Mouse (Mus musculus) WW6 (cell line): ENCODE results near the gene Maml2.
A peak's percentile ranks its signal among the peaks of the same experiment; 100 is the strongest.

Experiments used
- DNase-seq: peaks from one replicate; pipeline ENCODE4 v3.0.0-alpha.2; 2013; ENCODE audit warnings: low read depth, low spot score

Gene Maml2

DNA sequence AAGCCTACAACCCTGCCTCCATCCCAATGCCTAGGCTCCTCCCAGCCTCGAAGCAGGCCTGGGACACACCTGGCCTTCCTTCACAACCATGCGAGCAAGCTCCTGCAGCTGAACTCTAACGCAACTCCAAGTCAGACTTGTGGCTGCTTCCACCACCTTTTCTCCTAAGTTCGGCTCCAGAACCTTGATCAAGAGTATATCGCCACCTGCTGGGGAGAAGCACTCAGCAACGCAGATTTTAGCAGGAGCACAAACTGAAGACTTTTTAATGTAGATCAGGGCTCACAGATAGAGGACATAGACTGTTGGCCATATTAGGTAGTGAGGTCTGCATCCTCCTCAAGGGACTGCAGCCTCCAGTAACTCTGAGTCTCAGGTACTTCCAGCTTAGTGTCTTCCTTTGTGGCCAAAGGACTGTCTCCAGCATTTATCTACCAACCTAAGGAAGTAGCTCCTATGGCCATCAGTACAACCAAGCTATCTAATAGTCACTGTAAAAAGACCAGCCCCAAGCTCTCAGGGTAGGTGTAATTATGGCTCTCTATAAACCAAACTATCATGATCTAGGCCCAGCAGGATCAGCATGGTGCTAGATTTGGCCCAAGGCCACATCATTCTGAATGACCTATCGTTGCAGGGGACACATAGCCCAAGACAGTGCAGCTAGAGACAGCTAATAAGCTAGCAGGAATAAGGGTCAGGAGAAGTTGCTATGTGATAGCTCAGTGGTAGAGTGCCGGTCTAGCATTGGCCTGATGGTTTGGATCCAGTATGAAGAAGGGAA, 418.8 kb downstream of the Maml2 start:
- peak; percentile 57 for DNase-seq

DNA sequence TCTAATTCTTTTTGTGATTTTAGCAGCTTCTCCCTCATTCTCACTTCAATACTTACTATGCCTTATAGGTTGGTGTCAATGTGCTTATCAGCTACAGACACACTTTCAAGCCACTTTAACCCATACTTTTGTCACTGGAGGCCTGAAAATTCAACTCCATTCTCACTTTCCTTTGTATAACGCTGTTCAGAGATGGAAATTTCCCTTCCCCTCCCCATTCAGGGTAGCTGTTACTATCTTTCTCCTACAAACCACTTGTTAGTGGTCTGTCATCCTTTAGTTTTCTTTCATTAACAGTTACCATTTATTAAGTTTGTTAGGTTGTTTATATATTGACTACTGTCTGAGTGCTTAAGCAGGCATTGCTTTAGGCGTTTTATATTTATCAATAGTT, 450.6 kb downstream of the Maml2 start, which contains the start of gene Mtmr2:
TSS of gene Mtmr2 (plus strand) at position 7 of the 394 bp plus-strand sequence.
- DNase-seq: no peak

DNA sequence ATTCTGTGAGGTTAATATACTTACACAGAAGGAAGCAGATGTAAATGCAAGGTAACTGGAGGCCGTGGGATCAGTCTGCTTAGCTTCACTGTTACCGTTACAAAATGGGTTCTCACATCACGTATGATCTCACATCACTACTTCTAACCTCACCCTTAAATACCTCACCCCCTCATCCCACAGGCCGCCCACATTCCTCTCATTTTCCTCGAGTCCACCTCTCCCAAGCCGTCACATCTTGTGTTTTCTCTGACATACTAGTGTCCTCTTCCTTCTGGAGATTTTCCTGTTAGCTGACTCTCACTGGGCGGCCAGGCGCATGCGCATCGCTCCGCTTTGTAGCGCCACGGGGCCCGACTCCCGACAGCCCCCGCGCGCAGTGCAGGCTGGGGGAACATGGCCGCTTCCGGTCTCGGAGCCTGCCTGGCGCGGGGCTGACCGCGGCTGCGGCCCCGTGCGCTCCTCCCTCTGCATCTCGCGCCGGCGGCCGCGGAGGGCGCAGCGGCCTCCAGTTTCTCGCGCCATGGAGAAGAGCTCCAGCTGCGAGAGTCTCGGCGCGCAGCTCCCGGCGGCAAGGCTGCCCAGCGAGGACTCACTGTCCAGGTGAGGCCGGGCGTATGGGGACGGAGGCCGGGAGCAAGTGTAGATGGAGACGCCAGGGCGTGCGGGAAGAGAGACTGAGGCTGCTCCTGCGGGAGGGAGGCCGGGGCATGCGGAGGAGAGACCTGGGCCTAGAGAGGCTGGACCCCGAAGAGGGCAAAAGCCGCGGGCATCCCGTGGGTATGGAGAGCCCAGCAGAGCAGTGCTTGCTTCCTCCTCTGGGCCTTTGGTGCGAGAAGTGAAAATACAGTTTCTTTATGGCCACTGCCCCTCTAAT, 451.3 kb downstream of the Maml2 start:
- DNase-seq: peak; percentile 67

DNA sequence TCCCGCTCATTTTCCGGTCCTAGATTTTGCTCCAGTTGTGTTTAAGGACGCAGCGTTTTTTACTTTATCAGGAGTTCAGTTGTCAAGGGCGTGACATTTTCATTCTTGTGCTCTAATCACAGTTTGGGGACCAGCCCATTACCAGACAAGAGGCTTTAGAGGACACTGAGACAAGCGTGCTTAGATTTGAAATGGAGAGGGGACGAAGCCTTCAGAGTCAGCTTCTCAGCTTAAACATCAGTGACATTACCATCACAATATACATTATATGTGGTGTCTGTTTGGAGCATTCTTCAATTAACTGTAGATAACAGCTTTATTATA, 451.9 kb downstream of the Maml2 start:
- DNase-seq: no peak

DNA sequence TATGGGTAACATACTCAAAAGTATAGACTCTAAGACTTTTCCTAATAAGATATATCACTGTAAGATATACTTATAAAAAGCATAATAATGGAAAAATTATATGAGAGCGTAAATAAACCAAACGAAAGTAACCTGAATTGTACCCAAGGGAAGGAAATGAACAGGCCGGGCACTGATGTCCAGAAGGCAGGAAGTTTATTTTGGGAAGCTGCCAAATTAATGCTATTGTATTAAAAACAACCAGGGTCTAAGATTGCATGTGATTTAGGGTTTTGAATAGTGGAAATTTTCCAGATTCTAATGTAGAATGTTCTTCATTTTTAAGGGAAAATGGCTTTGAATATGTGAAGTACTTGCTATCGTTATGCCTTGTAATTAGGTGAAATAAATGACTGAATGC, 454.8 kb downstream of the Maml2 start:
- DNase-seq: no peak
